Mouse (Mus musculus) thymus, postnatal 0 days (tissue): ENCODE results near the gene Des. TPM values are rescaled to one million over a fixed set of nuclear protein-coding genes. Genes with fewer than 3 reads are reported as not detected.

Source experiments
- DNase-seq: peaks from one replicate; pipeline ENCODE4 v3.0.0-alpha.2; 2015; ENCODE audit warnings: low spot score
- polyA plus RNA-seq: library from polyadenylated mRNA; unstranded; fragments of >200 nt; fragmentation: Nextera tagmentation; extraction: Ambion mirVana; gene quantifications from 2 replicates; pipeline ENCODE4 v1.2.1, GENCODE M21; 2015

The Des gene
- polyA plus RNA-seq, 1 experiment from 2014 or later: 6.0 TPM

DNA sequence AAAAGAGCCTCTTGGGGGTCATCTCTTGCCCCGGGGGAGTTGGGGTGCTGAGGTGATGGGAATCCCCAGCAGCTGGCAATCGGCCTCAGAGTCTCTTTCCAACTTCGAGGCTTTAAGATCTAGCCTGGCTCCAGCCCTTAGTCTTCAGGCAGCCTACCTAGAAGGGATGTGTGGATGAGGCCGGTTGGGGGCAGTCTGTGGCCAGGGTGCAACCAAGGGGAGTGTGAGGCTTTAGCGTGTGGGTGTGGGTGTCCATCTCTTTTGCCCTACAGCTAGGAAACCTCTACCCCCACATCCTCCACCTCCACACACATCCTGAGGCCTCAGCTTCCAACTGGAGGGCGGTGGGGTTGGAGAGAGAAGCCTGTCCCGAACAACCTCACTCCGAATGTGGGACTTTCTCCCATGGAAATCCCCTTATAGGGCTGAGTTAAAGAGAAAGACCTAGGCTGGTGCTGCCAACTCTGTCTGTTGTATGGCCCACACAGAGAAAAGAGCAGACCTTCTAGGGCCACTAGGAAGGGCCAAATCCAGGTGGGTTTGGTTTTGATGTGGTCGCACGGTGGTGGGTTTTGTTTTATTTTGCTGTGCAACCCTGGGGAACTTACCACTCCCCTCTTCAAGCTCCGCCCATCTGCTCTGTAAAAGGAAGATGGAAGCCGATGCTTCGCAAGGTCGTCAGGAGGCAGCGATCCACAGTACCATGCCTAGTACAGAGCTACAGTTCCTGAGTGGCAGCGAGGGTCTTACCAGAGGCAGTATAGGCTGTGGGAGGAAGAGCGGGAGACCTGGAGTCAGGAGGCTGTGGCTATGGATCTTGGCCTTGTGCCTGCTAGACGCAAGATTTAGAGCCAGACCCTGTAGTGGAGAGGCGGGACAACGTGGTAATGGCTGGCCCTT is 14.8 kb upstream of the Des start:
- DNase-seq: no peak

DNA sequence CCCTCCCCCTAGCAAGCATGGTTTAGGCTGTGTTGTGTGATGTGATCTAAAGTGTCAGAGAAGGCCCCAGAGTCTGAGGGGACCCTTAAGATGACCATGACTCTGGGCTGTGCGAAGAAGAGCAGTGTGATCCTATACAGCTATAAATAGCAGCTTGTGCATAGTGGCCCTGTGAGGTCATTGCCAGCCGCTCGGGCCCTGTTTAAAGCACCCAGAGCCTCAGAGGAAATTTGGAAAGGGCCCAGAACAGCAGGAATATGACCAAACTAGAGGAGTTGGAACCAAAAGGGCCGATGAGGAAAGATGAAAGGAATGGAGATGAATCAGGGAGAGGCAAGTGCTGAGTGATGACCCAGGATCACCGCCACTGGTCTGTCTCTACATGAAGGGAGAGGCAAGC is 12.8 kb upstream of the Des start:
- DNase-seq: no peak

DNA sequence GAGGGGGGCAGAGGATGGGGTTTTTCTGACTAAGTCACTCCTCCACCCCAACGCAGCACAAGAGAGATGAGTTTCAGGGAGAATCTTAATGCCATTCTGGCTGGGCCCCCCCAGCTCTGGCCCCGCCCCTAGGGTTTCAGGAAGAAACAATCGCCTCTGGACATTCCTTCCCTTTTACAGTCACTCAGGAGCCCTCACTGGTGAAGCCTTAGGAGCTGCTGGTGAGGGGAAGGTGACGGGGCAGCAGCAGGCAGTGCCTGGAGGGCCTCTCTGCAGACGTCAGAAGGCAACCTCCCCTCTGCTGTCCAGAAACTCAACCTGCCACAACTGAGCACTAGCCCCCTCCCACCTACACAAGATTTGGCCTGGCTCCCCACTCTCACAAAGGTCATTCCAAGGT is 10.9 kb upstream of the Des start:
- DNase-seq: no peak

DNA sequence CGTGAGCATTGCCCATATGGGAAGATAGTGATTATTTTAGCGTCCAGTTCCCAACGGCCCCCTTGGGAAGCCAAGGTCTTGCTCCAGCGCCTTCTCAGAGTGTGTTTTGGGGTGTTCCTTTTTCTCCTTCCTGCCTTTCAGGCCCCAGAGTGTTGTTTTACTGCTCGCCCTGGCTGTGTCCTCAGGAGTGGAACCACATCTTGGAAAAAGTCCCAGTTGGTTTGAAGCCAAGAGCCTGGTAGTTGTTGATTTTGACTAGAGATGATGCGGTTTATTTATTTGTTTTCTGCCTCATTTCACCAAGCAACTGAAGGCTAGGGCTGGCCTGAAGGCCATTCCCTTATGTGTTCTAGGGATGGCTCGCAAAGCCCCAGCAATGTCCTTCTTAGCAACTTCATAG is 2.9 kb upstream of the Des start:
- DNase-seq: no peak

DNA sequence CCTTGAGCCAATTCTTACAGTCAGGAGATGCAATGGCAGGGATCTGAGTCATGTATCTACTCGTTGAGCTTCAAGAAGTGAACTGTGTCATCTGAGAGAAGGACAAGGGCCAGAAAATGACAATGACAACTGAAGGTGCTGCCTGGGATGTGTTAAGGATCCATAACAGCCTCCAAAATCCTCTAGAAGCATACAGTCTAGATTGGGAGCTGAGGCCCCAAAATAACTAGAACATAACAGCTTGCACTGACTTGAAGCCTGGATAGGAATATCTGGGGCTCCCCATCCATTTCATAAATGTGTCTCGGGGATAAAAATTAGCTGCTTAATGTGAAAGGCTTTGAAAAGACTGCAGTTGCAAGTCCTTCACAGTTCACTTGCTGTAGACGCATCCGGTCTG is 2.1 kb upstream of the Des start:
- no peak for DNase-seq

DNA sequence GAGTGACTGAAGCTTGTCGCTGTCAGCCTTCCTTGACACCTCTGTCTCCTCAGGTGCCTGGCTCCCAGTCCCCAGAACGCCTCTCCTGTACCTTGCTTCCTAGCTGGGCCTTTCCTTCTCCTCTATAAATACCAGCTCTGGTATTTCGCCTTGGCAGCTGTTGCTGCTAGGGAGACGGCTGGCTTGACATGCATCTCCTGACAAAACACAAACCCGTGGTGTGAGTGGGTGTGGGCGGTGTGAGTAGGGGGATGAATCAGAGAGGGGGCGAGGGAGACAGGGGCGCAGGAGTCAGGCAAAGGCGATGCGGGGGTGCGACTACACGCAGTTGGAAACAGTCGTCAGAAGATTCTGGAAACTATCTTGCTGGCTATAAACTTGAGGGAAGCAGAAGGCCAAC is 783 bp upstream of the Des start:
- no peak for DNase-seq

DNA sequence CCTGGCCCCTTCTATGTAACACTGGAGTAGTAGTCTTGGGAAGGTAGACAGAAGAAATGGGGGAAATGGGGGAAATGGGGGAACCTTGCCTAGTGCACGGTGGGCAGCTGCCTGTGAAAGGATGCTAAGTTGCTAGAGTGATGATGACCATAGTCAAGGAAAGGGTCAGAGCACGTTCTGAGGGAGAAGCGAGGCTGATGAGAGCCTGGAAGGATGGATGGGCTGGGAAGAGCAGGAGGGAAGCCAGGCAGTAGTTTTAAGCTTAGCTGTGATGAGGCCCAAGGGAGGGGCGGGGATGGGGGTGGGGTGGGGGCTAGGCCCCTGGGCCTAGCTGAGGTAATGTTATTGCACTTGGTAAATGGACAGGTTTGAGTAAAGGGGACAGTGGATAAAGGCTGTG is 994 bp downstream of the Des start:
- DNase-seq: no peak

DNA sequence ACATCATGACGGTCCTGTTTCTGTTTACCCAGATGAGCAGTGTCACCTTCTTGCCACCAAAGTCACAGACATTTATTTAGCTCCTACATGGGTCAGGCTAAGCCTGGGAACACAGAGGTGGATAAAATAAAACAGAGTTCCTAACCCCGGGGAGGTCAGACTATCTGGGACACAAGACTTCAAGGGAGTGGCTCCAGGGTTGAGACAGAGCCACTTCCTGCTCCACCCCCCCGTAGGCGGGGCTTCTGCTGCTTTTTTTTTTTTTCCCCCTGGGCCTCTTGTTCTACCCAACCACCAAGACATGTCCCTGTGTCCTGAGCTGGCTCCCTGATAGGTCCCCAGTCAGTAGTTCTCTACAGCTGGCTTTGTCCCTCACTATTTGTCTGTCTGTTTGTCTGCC is 1.6 kb downstream of the Des start:
- no peak for DNase-seq

DNA sequence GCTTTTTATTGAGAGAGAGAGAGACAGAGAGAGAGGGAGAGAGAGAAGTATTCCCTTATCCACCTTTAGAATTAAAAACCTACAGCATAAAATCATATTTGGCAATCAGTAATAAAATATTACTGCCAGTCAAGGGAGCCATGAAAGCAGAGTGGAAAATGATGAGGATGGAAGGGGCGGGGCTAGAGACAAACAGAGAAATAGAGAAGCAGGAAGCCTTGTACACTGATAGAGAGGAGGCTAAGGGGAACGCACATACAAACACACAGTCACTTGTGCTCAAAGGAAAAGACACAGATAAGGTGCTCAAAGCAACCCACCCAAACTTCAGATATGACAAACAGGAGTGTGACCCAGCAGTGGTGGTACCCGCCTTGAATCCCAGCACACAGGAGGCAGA is 3.7 kb downstream of the Des start:
- no peak for DNase-seq

DNA sequence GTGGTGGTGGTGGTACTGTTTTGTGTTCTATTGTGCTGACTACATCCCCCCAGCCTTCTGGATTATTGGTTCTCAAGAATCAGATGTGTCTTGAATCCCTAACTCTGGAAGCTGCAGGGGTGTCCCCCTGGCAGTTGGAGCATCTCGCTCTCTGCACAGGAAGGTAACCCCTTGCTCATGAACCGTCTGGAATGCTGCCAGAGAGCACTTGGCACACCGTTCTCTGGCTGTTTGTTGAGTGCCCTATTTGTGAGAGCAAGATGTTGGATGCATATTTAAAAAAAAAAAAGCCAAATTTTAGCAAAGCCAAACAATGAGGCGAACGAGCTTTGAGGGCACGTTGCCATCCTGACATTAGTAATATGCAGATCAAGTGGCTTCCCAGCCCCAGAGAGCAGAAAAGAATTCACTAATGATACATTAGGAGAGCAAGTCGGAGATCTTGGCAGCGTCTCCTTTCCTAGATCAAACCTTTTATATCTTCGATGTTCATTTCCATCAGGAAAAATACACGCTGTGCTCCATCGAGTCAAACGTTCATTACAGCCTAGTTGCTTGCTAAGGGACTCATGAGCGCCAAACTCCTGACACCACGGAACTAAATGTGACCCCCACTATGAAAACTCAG is 5.5 kb downstream of the Des start:
- DNase-seq: no peak

DNA sequence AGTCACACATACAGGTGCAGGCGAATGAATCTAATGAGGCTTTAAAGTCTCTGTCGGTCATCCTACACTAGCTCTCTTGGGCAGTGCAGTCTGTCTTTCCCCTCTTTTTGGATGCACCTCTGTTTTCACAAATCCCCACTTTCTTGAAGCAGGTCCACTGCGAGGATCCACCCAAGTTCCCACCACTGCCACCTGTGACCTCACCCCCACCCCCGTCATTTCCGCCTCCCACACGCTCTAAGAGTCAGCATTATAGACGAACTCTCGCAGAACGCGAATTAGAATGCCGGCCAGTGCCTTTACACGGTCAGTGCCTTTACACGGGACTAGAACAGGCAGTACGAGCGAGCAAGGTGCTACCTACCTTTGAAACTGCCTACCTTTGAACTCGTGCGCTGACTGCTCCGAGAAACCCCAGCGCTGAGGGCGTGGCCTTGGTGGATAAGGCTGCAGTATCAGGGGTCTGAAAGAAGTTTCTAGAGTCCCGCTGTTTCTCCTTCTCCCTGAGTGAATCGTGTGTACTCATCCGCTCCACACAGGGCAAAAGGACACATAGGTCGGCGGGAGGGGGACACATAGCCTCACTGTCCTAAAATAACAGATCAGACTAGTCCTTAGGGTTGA is 9.3 kb downstream of the Des start:
- DNase-seq: no peak

DNA sequence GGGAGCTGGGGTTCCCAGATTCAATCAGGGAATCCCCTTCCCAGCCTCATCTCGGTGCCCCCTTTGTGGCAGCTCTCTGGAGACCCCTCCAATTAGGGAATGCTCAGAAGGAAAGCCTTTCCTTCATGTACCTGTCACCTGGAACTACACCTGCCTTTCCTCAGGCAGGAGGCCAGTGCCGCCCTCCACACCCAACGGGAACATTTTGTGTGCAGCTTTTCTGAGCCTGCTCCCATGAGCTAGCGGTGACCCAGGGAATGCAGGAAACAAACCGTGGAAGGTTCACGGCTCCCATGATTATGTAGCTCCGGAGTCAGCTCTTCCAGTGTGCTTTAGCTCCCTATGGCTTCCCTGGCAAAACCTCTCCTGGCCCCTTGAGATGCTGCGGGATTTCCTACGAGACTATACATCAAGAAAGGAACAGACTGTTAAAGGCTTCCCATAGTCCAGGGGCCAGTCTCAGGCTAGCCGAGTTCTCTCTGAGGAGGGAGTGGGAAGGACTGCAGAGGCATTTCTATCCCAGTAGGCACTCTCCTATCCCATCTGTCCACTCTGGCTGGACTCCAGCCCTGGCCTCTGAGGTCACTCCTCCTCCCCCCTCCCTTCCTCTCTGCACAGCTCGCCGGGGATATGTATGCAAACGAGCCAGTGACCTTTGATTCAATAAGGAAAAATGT is 10.0 kb downstream of the Des start:
- DNase-seq: no peak

DNA sequence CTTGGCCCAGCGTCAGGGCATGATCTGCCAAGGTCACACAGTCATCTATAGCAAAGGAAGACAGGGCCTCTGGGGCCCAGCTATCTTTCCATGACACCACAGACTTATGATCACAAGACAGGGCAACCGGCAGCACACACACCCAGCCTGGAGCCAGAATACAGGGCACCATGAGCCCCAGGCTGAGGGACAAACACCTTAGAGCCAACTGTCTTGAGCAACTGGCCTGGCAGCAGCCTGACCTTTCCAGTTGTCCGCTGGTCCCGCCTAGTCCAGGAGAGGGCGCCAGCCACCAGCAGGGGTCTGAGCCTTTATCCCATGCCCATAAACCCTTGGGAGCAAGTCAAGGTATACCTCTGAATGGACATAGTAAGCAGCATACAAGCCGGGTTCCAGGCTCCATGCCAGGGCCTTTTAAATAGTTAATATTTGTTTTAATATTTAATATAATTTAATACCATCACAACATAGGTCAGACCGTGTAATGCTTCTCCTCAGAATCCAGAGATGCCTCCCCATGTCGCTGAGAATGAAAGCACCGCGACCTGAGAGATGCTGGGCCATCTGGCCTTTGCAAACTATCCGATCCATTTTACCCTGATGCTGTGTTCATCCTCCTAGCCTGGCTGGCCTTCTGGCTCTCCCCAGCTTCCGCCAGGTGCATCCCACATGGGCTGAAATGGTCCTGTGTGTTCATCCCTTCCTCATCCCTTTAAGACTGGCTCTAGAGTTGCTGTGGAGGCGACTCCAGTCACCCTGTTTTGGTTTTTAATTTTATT is 11.4 kb downstream of the Des start:
- no peak for DNase-seq

DNA sequence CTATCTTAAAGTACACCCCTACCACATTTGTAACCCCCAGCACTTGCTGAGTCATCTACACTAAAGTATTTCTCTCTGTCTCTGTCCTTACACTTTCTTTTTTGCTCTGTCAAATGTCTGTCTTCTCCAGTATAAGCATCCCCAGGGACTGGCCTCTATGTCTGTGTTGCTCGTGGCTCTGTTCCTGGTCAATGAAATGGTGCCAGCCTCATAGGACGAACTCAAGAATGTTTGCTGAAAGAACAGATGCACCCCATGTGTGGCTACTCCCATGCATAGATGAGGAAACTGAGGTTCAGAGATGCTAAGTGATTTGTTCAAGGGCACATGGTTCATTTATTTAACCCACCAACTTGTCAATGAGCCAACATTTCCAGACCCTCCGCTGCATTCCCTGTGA is 12.3 kb downstream of the Des start:
- no peak for DNase-seq

DNA sequence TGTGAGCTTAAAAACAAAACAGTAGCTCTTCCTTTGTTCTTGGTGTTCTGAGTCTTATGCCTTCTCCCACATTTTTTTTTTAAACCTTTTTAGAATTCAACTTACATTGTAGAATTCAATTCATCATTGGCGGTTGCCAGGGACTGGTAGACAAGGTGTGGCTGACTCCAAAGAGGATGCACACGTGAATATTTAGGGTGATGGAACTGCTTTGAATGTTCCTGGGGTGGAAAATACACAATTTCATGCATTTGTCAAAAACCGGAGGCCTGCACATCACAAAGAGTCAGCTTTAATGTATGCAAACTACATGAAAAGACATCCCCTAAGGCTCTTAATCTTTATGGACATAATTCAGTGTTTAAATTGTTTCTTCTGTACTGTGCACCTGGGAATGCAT is 13.1 kb downstream of the Des start:
- no peak for DNase-seq

DNA sequence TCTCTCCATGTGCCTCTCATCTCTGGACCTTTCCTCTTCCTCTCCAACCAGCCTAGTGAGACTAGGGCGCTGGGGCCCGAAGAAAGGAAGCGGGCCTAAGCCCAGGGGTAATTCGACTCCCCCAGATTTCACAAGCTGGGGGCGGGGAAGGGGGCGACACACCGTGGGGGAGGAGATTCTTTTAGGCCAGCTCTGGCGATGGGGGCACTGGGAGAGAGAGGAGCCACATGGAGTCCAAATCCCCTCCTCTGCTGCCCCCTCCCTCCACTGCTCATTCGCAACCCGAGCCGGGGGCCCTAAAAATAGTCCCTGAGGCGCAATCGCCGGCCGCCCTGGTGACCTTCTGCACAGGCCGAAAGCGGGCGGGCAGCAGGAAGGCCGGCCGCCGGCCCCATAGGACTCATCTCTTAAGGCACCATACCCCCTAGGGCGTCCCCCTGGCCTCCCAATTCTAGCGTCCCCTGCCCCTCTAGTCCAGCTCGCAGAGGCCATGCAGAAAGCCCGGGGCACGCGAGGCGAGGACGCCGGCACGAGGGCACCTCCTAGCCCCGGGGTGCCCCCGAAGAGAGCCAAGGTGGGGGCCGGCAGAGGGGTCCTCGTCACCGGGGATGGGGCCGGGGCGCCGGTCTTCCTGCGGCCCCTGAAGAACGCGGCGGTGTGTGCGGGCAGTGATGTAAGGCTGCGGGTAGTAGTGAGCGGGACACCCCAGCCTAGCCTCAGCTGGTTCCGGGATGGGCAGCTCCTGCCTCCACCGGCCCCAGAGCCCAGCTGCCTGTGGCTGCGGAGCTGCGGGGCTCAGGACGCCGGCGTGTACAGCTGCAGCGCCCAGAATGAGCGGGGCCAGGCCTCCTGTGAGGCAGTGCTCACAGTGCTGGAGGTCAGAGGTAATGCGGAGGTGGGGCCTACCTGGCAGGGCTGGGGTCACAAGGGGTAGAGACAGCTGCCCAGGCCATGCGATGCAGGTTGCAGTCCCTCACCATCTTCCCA is 15.1 kb downstream of the Des start, which contains the start of gene Speg:
Gene Speg (plus strand): TSS at position 348 of the 987 bp plus-strand sequence.
- no peak for DNase-seq

DNA sequence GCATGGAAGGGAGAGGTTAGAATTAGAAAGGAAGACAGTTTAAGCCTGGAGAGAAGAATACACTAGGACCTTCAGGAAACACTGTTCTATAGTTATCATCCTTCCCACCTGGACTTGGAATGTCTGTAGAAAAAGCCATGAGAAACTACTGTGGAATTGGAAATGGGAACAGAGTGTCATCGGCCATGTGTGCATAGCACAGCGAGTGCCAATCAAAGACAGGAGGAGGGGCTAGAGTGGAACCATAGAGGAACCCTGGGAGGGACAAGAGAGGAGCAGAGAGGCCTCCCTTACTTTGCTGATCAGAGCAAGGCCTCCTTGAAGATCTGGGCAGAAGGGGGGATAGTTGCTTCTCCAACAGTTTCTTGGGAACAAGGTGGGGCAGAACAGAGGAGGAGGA is 19.1 kb downstream of the Des start:
- no peak for DNase-seq

DNA sequence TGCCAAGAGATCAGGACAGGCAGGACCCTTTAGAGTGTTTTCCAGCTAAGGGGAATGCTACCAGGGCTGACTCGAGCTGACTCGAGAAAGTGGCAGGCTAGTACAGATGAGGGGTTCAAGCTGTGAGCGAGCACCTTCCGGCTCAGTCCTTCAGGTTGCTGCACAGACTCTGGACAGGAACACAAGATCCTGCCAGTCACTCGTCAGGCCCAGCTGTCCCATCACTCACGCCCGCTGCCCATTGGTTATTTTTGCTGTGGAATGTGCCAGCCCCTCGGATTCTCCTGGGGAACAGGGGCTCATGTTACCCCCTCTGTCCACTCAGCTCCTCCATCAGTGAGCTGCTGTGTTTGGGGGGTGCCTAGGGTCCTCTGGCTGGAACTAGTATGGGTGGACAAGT is 19.8 kb downstream of the Des start:
- no peak for DNase-seq

DNA sequence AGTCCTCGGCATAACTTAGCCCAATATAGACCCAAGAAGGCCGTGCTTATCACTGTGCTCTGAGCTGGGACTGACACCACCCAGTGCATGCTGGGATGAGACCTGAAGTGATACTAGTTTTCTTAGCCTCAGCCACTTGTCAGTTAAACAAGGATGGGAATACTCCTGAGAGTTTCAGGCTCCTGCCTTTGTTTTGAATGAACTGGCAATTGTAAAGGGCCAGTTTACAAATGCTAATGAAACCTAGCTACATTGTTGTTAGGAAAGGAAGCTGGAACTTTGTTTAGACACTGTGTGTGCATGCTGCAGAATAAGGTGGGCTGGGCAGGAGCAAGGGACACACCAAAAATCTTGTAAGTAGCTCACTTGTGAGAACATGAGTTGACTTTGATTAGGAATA is 20.8 kb downstream of the Des start:
- DNase-seq: no peak
